Mouse (Mus musculus): ENCODE measurements around the gene D6Ertd527e.

The D6Ertd527e gene

DNA sequence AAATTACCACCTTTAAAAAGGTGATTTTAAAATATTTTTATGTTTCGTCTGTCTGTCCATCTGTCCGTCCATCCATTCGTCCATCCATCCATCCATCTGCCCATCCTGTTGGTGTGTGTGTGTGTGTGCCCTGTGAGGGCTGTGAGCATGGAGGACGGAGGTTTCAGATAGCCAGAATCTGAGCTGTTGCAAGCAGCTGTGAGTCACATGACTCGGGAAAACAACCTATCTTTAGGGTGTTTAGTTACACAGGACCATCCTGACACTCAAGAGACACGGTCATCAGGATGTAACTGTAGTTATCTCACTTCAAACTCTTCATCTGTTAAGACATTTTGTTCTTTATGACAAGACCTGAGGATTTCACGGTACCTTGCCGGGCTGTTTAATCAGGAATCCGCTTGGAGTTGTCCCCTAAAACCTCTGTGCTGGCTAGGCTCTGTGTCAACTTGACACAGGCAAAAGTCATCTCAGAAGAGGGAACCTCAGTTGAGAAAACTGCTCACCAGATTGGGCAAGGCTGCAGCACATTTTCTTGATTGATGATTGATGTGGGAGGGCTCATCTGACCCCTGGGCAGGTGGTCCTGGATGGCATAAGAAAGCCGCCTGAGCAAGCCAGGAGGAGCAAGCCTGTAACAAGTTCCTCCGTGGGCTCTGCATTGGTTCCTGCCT lies at the start of gene D6Ertd527e:
TSS of gene D6Ertd527e (plus strand) at position 624 of the 674 bp plus-strand sequence.
- ChIA-PET POLR2A (no interaction called here), CTCF (interaction anchor here in 1 of 4 experiments (4.5 kb wide), 1 partner anchor 218 kb away, joined by 57 read pairs; no protein-coding TSS in a partner anchor)

DNA sequence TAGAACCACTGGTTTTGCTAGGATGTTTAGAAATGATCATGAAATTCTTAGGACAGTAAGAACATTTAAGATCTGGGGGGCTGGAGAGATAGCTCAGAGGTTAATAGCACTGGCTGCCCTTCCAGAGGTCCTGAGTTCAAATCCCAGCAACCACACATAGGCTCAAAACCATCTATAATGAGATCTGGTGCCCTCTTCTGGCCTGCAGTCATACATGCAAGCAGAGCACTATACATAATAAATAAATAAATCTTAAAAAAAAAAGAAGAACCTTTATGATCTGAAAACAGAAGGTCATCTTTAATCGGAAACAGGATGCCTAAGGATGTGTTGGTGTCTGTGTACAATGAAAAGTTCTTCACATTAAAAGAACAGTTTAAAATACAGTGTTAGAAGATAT lies 44.8 kb upstream of the D6Ertd527e start:
- POLR2A ChIA-PET: no interaction called here
- CTCF ChIA-PET: interaction anchor here in 2 of 4 experiments (0.5 to 1.0 kb wide), 2 partner anchors 42 to 343 kb away, joined by 3 read pairs; no protein-coding TSS in a partner anchor

DNA sequence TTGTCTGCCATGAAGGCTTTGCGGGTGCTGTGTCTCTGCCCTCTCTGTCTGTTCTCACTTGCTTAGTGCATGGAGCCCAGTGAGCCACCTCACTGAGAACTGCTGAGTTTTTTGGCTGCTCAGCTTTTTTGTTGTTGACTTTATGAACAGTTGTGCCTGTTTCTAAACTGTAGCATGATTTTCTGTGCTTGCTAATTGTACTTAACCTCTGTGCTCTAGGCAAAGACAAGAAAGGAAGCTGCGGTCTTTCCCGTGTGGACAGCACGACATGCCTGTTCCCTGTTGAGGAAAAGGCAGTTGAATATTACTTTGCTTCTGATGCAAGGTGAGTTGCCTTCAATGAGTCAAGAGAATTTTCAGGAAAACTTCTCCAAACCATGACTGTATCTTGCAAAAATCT lies 41.0 kb upstream of the D6Ertd527e start:
- POLR2A ChIA-PET: interaction anchor here in 1 of 4 experiments (0.7 kb wide), 1 partner anchor 48 kb away, joined by 3 read pairs; no protein-coding TSS in a partner anchor
- CTCF ChIA-PET: no interaction called here

DNA sequence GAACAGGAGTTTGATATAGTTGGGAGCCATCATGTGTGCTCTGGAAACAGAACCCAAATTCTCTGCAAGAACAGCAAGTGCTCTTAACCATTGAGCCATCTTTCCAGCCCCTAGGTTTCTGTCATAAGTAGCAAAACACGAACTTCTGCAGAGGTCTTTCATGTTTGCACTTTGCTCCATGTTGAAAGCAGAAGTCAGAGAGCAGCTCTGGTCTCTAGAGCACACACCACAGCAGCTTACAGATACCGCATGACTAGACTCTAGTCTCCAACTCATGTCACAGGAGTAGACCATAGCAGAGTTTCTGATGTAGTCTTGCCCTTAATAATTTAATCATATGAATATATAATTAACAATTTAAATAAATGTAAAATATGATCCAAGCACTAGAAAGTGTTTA lies 36.3 kb upstream of the D6Ertd527e start:
- POLR2A ChIA-PET: no interaction called here
- CTCF ChIA-PET: interaction anchor here in 1 of 4 experiments (0.6 kb wide), 1 partner anchor 166 kb away, joined by 3 read pairs; no protein-coding TSS in a partner anchor

DNA sequence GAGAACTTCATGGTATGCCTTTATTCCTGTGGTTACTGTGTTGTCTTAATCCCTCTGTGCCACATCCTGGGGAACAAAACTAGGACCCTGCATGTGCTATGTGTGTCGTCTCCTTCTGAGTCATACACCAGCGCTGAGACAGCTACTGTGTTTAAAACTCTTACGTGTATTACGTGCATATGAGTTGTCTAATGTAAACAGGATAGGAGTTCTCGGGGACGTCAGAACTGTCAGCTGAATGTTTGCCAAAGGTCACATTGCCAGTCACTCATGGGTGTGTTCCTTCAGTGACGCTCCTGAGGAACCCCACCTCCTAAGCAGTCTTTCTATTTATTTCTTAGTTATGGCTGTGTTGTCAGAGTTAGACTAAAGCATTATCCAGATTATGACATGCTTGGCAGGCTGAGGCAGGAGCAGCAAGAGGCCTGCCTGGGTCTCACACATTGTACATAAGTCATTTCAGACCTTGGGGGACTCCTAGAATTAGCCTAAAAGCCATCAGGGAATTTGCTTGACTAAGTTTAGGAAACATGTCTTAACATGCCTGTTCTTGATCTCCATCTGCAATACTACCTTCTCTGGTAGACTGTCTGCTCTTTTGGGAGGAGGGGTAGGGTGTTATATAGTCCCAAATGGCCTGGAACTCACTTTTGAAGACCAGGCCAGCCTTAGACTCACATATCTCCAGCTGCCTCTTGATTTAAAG lies 35.2 kb upstream of the D6Ertd527e start:
- ChIA-PET CTCF (no interaction called here), POLR2A (interaction anchor here in 2 of 4 experiments (0.6 to 0.7 kb wide), 2 partner anchors 49 to 673 kb away, joined by 3 read pairs; no protein-coding TSS in a partner anchor)

DNA sequence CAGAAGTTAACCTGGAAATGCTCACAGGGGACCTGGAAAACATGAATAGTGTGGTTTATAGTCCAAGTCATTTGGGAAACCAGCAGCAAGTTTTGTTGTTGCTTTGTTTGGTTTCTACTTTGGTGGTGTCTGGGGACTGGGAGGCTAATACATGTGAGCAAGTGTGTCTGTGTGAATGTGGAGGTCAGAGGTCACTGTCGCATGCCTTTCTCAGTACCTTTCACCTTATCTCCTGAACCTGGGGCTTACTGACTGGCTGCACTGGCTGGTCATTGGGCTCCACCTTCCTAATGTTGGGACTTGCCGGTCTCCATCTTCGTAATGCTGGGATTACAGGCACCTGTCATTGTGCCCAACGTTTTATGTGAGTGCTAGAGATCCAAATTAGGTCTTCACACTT lies 33.9 kb upstream of the D6Ertd527e start:
- ChIA-PET CTCF (no interaction called here), POLR2A (no interaction called here)

DNA sequence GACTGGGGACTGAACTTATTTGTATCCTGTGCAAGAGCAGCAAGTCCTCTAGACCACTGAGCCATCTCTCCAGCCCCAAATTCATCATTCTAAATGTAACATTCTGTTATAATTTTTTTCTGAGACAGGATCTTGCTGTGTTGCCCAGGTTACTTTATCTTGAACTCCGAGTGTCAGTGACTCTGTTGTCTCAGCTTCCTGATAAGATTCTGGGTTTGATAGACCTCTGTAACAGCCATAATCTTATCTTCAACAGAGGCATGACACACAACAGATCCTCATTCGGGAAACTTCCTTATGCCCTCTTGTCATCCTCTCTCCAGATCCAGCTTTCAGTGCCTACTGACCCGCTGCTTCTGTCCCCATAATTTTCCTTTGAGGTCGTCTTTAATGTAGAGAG lies 31.8 kb upstream of the D6Ertd527e start:
- POLR2A ChIA-PET: no interaction called here
- CTCF ChIA-PET: no interaction called here

DNA sequence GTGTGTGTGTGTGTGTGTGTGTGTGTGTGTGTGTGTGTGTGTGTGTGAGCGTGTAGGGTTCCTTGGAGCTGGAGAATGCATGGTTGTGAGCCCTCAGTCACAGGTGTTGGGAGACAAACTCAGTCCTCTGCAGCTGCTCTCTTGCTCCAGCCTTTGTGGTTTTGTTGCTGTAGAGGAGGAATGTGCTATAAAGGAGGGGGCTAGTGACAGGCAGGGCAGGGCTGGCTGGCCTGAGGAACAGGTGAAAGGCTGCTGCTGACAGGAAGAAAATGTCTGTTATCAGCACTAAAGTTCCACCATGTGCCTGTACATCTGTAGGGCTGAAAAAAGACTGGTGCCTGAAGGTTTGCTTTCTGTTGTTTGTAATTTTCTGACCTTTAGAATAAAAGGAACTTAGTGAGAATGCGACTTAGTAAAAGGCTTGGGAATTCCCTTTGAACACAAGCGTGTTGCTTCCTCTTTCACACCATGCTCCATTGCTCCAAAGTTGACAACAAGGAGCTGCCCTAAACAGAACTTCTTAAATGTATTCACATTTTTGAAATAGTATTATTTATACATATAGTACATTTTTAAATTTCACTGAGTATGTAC lies 29.4 kb upstream of the D6Ertd527e start:
- ChIA-PET CTCF (interaction anchor here in 1 of 4 experiments (0.7 kb wide), 1 partner anchor 30 kb away, joined by 6 read pairs; no protein-coding TSS in a partner anchor), POLR2A (interaction anchor here in 1 of 4 experiments (0.7 kb wide), 1 partner anchor 19 kb away, joined by 3 read pairs; no protein-coding TSS in a partner anchor)

DNA sequence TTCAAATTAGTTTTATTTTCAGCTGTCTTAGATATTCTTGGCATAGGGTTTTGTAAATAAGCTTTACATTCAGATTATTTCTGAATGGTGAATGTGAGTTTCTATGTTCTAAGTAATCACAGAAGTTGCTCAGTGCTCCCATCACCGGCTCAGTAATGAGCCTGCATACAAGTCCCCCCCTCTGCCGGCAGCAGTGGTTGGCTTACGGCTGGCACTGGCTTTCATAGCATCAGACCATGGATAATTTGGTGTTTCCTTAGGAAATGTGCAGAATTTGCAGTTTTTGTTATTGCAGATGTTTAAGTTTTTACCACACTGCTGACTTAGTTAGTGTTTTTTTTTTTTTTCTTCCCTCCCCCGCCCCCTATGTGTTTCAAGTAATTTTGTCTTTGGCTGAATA lies 25.1 kb upstream of the D6Ertd527e start:
- POLR2A ChIA-PET: interaction anchor here in 1 of 4 experiments (1.1 kb wide), 1 partner anchor 18 kb away, joined by 3 read pairs; no protein-coding TSS in a partner anchor

DNA sequence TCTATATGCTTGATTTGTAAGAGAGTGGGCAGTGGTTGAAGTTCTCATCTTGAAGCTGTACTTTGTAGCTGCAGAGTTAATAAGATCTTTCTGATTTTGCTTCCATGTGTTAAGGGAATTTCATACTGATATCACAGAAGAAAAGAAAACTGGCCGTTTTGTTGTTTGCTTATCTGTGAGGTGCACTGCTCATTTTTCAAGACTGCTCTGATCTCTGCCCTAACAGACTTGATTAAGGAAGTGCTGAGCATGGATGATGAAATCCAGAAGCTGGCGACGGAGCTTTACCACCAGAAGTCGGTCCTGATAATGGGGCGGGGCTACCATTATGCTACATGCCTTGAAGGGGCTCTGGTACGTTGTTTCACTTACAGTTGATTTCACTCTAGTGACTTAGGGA lies 19.5 kb upstream of the D6Ertd527e start:
- POLR2A ChIA-PET: interaction anchor here in 1 of 4 experiments (0.8 kb wide), 1 partner anchor 31 kb away, joined by 4 read pairs; no protein-coding TSS in a partner anchor
- CTCF ChIA-PET: interaction anchor here in 1 of 4 experiments (1.5 kb wide), 1 partner anchor 16 kb away, joined by 3 read pairs; no protein-coding TSS in a partner anchor

More for the DNA sequence above, 25.1 kb upstream of the D6Ertd527e start:
- CTCF ChIA-PET: no interaction called here

DNA sequence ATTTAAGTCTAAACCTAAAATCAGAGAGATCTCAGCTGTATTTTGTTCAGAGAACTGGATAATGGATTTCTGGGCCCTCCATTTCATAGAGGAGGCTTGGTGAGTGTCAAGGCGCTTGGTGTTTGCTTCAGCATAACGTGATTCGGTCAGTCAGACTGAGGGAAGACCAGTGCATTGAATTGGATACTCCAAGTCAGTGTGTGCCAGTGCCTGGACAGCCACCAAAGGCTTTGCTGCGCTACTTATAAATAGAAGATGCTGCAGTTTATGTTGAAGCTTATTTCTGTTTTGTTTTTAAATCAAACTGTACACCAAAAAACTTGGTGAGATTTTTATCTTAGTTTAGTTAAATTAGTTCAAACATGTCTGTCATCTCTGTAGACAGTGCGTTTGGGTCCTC lies 16.2 kb upstream of the D6Ertd527e start:
- POLR2A ChIA-PET: interaction anchor here in 1 of 4 experiments (1.5 kb wide), 1 partner anchor 12 kb away, joined by 4 read pairs; no protein-coding TSS in a partner anchor
- CTCF ChIA-PET: interaction anchor here in 1 of 4 experiments (2.1 kb wide), 1 partner anchor 13 kb away, joined by 9 read pairs; no protein-coding TSS in a partner anchor

DNA sequence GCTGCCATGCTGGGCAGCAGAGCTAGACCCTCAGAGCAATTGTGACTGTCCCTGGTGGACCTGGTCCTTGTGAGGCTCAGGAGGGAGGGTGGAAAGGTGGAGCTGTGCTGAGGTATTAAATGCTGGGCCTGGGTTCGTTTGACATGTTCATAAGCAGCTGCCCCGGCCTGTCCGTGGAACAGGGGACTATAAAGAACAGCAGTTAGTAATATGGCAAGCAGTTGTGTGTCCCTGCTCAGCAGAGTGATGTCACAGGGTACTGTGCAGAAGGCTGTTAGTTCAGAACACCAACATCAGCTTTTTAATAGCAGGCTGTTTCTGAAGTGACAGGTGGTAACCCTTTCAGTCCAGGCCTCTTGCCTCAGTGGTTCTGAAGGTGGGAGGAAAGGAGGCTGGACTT lies 13.7 kb upstream of the D6Ertd527e start:
- POLR2A ChIA-PET: no interaction called here
- CTCF ChIA-PET: interaction anchor here in 2 of 4 experiments (1.0 to 1.1 kb wide), 2 partner anchors 10 kb away, joined by 3 read pairs; no protein-coding TSS in a partner anchor

DNA sequence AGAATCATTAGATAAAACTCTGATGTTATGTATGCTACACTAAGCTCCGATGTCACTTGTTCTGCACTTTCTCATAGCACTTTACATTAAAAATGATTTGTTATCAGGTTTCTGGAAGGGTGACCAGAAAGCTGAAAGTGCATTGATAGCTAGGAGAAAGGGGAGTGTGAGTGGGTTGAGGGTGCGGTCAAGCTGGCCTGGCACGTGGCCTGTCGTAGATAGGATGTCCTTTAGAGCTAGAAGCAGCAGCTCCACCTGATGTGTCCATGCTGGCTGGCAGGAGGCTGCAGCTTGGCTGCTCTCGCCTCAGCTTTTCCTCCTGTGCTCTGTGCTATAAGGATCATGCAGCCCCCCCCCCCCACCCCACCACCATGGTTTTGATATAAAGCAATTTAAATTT lies 12.1 kb upstream of the D6Ertd527e start:
- POLR2A ChIA-PET: interaction anchor here in 1 of 4 experiments (0.5 kb wide), 1 partner anchor 241 kb away, joined by 4 read pairs; no protein-coding TSS in a partner anchor
- CTCF ChIA-PET: interaction anchor here in 3 of 4 experiments (0.6 to 1.5 kb wide), 5 partner anchors 9 to 331 kb away, joined by 3 to 18 read pairs (median 5); no protein-coding TSS in a partner anchor

DNA sequence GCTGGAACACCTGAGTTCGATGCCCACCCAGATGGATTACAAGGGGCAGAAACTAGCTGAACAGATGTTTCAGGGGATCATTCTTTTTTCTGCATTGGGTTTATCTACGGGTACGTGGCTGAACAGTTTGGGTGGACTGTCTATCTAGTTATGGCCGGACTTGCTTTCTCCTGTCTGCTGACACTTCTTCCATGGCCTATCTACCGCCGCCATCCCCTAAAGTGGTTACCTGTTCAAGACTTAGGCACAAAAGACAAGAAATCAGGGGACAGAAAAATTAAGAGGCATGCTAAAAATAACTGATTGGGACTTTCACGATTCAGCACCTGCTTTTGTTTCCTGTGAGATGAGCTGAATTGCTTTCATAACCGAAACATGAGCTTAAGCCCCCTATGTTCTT lies 10.9 kb upstream of the D6Ertd527e start:
- CTCF ChIA-PET: interaction anchor here in 2 of 4 experiments (0.5 to 0.7 kb wide), 2 partner anchors 123 to 328 kb away, joined by 3 to 4 read pairs; no protein-coding TSS in a partner anchor
- POLR2A ChIA-PET: interaction anchor here in 1 of 4 experiments (0.5 to 0.7 kb wide), 2 partner anchors 436 to 1556 kb away, joined by 4 read pairs; no protein-coding TSS in a partner anchor

DNA sequence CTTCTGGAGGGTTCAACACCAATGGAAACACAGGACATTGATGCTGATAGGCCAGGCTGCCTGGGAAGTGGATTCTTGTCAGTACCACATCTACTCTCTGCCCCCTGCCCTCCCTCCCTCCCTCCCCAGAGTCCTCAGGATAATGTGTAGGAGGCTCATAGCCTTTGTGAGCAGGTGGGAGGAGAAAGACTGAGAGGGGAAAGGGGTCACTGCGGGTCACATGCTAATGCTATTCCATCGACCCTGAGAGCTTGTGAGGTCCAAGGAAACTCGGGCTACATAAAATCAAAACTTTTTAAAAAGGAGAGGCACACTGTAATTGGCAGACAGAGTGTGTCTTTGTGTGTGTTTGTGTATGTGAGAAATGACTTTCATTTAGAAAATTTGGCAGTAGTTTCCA lies 5.3 kb upstream of the D6Ertd527e start:
- ChIA-PET CTCF (interaction anchor here in 2 of 4 experiments (0.6 to 3.6 kb wide), 2 partner anchors 237 to 433 kb away, joined by 4 to 70 read pairs; partner anchors contain the start of gene Antxr1 (in 1 of the 2)), POLR2A (no interaction called here)

DNA sequence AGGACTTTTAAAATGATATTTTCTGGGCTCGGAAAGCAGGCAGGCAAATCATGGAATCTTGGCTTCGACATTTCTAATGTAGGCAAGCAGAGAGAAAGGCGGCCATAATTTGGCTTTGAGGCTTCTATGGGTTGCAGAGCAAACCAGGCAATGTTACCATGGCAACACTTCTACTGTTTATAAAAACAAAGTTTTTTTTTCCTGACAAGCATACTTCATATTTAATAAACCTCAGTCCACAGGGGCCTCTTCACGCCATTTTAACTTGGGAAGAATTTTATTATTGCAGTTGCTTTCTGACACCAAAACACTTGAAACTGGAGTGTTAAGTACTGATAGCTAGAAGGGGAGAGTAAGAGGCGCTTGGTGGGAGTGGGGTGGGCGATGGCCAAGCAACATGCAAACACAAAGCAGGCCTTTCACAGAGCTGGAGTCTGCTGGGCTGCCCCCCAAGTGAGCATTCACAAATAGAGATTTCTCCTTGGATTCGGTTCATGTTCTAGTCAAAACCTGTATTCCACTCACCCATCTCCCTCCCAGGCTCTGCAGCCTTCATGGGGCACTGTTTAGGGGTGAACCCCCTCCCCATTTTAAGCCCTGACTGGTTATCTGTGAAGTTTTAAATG lies 4.8 kb upstream of the D6Ertd527e start:
- POLR2A ChIA-PET: interaction anchor here in 1 of 4 experiments (1.6 kb wide), 1 partner anchor 236 kb away, joined by 4 read pairs; the partner anchor contains the start of gene Antxr1

DNA sequence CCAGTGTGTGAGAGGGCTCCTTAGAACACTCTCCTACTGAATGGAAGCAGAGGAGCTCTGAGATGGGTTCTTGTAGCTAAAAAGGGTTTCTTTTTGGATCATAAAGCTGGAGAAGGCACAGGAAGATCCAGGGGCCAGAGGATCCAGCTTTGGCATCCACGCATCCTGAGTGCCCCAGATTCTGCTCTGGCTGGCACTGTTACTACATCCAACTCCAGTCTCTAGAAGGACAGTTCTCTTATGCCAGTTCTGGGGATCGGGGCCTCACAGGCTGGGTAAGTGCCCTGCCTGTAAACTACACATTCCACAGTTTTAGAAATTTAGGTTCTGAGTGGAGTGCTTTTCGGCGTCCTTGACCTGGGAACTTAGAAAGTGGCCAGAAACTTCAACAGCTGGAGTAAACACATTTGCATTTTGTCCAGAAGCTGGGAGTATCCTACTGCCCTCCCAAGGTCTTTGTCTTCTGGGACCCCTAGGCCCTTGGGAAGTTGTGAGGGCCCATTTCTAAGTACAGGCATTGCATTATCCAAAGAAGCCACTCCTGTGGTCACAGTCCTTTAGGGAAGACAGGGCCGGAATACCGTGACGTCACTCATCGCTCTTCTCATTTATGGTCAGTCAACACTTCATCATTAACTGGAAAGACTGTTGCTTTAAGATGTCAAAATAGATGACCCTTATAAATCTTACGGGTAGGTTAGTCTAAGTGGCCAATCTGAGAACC lies 4.1 kb upstream of the D6Ertd527e start:
- CTCF ChIA-PET: interaction anchor here (0.5 to 4.5 kb wide), 121 partner anchors 8 to 571 kb away, joined by 3 to 70 read pairs (median 5); partner anchors contain the start of genes Antxr1 (in 3 of the 4), Gkn3 (in 2 of the 4), Aplf (in 1 of the 4) and Gkn1 (in 1 of the 4)
- POLR2A ChIA-PET: interaction anchor here in 2 of 4 experiments (0.9 to 1.6 kb wide), 7 partner anchors 10 to 235 kb away, joined by 3 to 4 read pairs (median 3); partner anchors contain the start of gene Antxr1 (in 1 of the 2)

More for the DNA sequence above, 4.8 kb upstream of the D6Ertd527e start:
- CTCF ChIA-PET: interaction anchor here in 2 of 4 experiments (0.6 to 4.5 kb wide), 4 partner anchors 223 to 433 kb away, joined by 4 to 70 read pairs (median 44); partner anchors contain the start of gene Antxr1 (in 1 of the 2)
